10 mouse cellular contexts compared by ENCODE assay signal in genomic region chr17:85873853-85874586, GRCm38 (mm10).
DNase-seq lines count a peak whose midpoint lies in the region; ATAC-seq and TF ChIP-seq lines count a peak whose summit lies in the region.
"Had no signal": no experiment of that assay in that cellular context is flagged by ENCODE, and none has a peak within 500 bp of the region (broad histone marks: within the 10 kb centered on the region; RNA-seq: fewer than 3 reads in every experiment).

No protein-coding gene starts in this region.

- no peak for TF ChIP-seq EP300 in liver, postnatal 0 days (IDR thresholded peaks at IDR 0.05; ENCODE audit: low read depth)

- DNase-seq in liver, result peak; percentile 23
- DNase-seq in liver, postnatal 0 days, result no peak
- no peak for DNase-seq in urinary bladder, postnatal 10 days (ENCODE audit: low spot score)
- no peak for DNase-seq in cerebellum, adult 11-12 months

- no peak overlapping the region for H3K4me3 ChIP-seq in liver, postnatal 0 days (ENCODE audit: low read depth, low read length)
- no peak overlapping the region for H3K4me3 ChIP-seq in embryonic facial prominence, embryonic 12.5 days
- H3K4me3 ChIP-seq in intestine, postnatal 0 days (ENCODE audit: low read depth, low read length), result no peak overlapping the region
- H3K4me3 ChIP-seq in neural tube, embryonic 13.5 days, result no peak overlapping the region
- H3K4me3 ChIP-seq: myocyte had no signal

- H3K9me3 ChIP-seq in liver, postnatal 0 days (ENCODE audit: low read length), result no peaks in the 10 kb centered on the region
- H3K9me3 ChIP-seq in embryonic facial prominence, embryonic 12.5 days, result no peaks in the 10 kb centered on the region
- H3K9me3 ChIP-seq in intestine, postnatal 0 days (ENCODE audit: control insufficient read depth), result no peaks in the 10 kb centered on the region
- no peaks in the 10 kb centered on the region for H3K9me3 ChIP-seq in neural tube, embryonic 13.5 days

- no peak for ATAC-seq in liver, postnatal 0 days
- no peak for ATAC-seq in embryonic facial prominence, embryonic 12.5 days (ENCODE audit: insufficient number of reproducible peaks, insufficient read depth, low FRiP score, low TSS enrichment)
- ATAC-seq in intestine, postnatal 0 days, result no peak
- ATAC-seq in neural tube, embryonic 13.5 days (ENCODE audit: low read depth), result 0 out of 2 replicates have a peak, but pooled peaks have one; percentile 46
- ATAC-seq in cerebellum, adult (ENCODE audit: insufficient number of reproducible peaks, low FRiP score, low TSS enrichment), result no peak
- ATAC-seq: Patski had no signal

- no peak overlapping the region for H3K9ac ChIP-seq in liver, postnatal 0 days (replicated peaks)
- H3K9ac ChIP-seq in embryonic facial prominence, embryonic 12.5 days, result no peak overlapping the region
- H3K9ac ChIP-seq in intestine, postnatal 0 days (ENCODE audit: low read depth, low read length), result no peak overlapping the region
- H3K9ac ChIP-seq in neural tube, embryonic 13.5 days, result peak overlapping the region; percentile 50; the same call in 1 of the 2 replicates

- no peak overlapping the region for H3K27ac ChIP-seq in liver, postnatal 0 days (ENCODE audit: low read depth)
- no peak overlapping the region for H3K27ac ChIP-seq in embryonic facial prominence, embryonic 12.5 days
- no peak overlapping the region for H3K27ac ChIP-seq in intestine, postnatal 0 days (ENCODE audit: low read depth, low read length)
- H3K27ac ChIP-seq in neural tube, embryonic 13.5 days (replicated peaks), result peak overlapping the region; percentile 52

- 9% methylated on average over 13 of the region's 13 CpGs for WGBS in liver, postnatal 0 days (ENCODE audit: insufficient replicate concordance)
- 14% methylated on average over 13 of the region's 13 CpGs for WGBS in embryonic facial prominence, embryonic 12.5 days
- 30% methylated on average over 13 of the region's 13 CpGs for WGBS in intestine, postnatal 0 days
- 17% methylated on average over 13 of the region's 13 CpGs for WGBS in neural tube, embryonic 13.5 days

- H3K36me3 ChIP-seq in liver, postnatal 0 days (replicated peaks; ENCODE audit: insufficient read depth, low read length), result no peaks in the 10 kb centered on the region
- H3K36me3 ChIP-seq in embryonic facial prominence, embryonic 12.5 days, result no peaks in the 10 kb centered on the region
- H3K36me3 ChIP-seq in intestine, postnatal 0 days (ENCODE audit: control insufficient read depth, insufficient read depth), result no peaks in the 10 kb centered on the region
- H3K36me3 ChIP-seq in neural tube, embryonic 13.5 days, result no peaks in the 10 kb centered on the region

- H3K4me2 ChIP-seq in liver, postnatal 0 days (ENCODE audit: low read depth, low read length), result no peak overlapping the region
- H3K4me2 ChIP-seq in embryonic facial prominence, embryonic 12.5 days (replicated peaks), result peak overlapping the region; percentile 24; the same call in 1 of the 2 replicates
- H3K4me2 ChIP-seq in intestine, postnatal 0 days (replicated peaks; ENCODE audit: low read depth), result peak overlapping the region; percentile 14; the same call in 1 of the 2 replicates
- H3K4me2 ChIP-seq in neural tube, embryonic 13.5 days, result peak overlapping the region; percentile 45

- no peak for TF ChIP-seq CTCF in liver, postnatal 0 days (IDR thresholded peaks at IDR 0.05; ENCODE audit: low read depth)
- no peak for TF ChIP-seq CTCF in intestine, postnatal 0 days (IDR thresholded peaks at IDR 0.05; ENCODE audit: low read depth)

- no peaks in the 10 kb centered on the region for H3K4me1 ChIP-seq in liver, postnatal 0 days (ENCODE audit: insufficient read depth)
- H3K4me1 ChIP-seq in embryonic facial prominence, embryonic 12.5 days, result peaks cover 62% of the 10 kb centered on the region
- H3K4me1 ChIP-seq in intestine, postnatal 0 days (replicated peaks; ENCODE audit: control insufficient read depth, insufficient read depth, low read length), result no peaks in the 10 kb centered on the region
- H3K4me1 ChIP-seq in neural tube, embryonic 13.5 days (replicated peaks), result peaks cover 29% of the 10 kb centered on the region

- peaks cover 42% of the 10 kb centered on the region for H3K27me3 ChIP-seq in liver, postnatal 0 days (ENCODE audit: insufficient read depth, low read length)
- H3K27me3 ChIP-seq in embryonic facial prominence, embryonic 12.5 days, result peaks cover 18% of the 10 kb centered on the region
- 0 out of 2 replicates have a peak, but pooled peaks cover 3% of the 10 kb centered on the region for H3K27me3 ChIP-seq in intestine, postnatal 0 days (replicated peaks; ENCODE audit: control insufficient read depth, insufficient read depth, low read length)
- H3K27me3 ChIP-seq in neural tube, embryonic 13.5 days, result peaks cover 21% of the 10 kb centered on the region
